Mouse (Mus musculus): ENCODE data around the gene Pgls.

DNA sequence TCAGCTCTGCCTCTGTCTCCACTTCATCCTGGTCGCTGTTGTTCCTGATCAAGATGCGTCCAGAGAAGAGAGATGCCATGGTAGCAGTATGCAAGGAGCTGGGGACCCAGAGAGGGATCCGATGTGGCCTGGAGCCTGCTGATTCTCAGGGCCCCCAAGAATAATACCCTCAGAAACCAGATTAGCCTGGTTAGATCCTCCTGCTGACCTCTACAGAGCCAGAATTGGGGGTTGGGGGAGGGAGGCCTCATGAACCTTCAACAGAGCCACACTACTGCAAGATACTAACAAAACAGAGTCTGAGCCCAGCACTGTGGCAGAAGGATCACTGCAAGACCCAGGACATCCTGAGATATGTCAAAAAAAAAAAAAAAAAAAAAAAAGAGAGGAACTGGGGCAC, 25.5 kb upstream of the Pgls start, which contains the start of gene Nxnl1:
- TF ChIP-seq CTCF (IDR thresholded peaks at IDR 0.05; ENCODE audit: borderline replicate concordance, extremely low read depth, insufficient read depth, insufficient read length) (no peak), POLR2A (IDR thresholded peaks at IDR 0.05; ENCODE audit: borderline replicate concordance, extremely low read depth, insufficient read depth, insufficient read length, poor library complexity, severe bottlenecking) (no peak)
